Mouse (Mus musculus) cortical plate, adult 2 months (tissue): Measurements from ENCODE around the gene Dbil5. TPM values are rescaled to one million over a fixed set of nuclear protein-coding genes. Genes with fewer than 3 reads are reported as not detected.

Experiments used
- H3K27ac ChIP-seq: fragments of 200-500 bp; 2 replicates; pipeline ENCODE4 v1.5.1; 2012; ENCODE audit warnings: low read length, control low read depth, inconsistent platforms; ENCODE audit not compliant: insufficient read depth
- H3K4me1 ChIP-seq: fragments of 200-500 bp; 2 replicates; pipeline ENCODE4 v1.6.1; 2011; ENCODE audit warnings: low read length; ENCODE audit not compliant: control insufficient read depth, insufficient read depth
- H3K4me3 ChIP-seq: fragments of 200-500 bp; 2 replicates; pipeline ENCODE4 v1.5.1; 2011; ENCODE audit warnings: mild to moderate bottlenecking, low read length, control low read depth; ENCODE audit not compliant: insufficient read depth
- CTCF ChIP-seq: fragments of 200-500 bp; IDR thresholded peaks from 2 replicates; pipeline ENCODE4 v1.5.1; 2011; ENCODE audit warnings: mild to moderate bottlenecking, control low read depth, low read length; ENCODE audit not compliant: insufficient read depth; ENCODE audit errors: extremely low read depth
- POLR2A ChIP-seq: fragments of 200-500 bp; IDR thresholded peaks from 2 replicates; pipeline ENCODE4 v1.6.1; 2011; ENCODE audit warnings: mild to moderate bottlenecking, low read length, control low read depth; ENCODE audit not compliant: insufficient read depth; ENCODE audit errors: extremely low read depth
- polyA plus RNA-seq: library from polyadenylated mRNA; depleted of rRNA; stranded (reverse); fragments of >200 nt; gene quantifications from 2 replicates; pipeline ENCODE4 v1.2.3, GENCODE M21; 2012; rRNA removed

Dbil5 gene
- polyA plus RNA-seq, result 1.9 and 2.2 TPM in 2 replicates

- Histone ChIP-seq H3K4me3 (peak within 1 kb of the TSS; percentile 60), H3K4me1 (no peaks in the 10 kb centered on the region), H3K27ac (peak within 1 kb of the TSS; percentile 30; the same call in 1 of the 2 replicates)
- TF ChIP-seq POLR2A, result peak; percentile 78
- TF ChIP-seq CTCF, result peak; percentile 95
These were observed at the start of gene Dbil5, which contains the start of gene Gemin4 for GRCm38 (mm10) chr11:76217390-76217800. Gene Dbil5 (plus strand): TSS chr11:76217608. Gene Gemin4 (minus strand): TSS chr11:76217664.

GRCm38 (mm10) chr11:76168976-76169375 is 48.4 kb upstream of the Dbil5 start:
- Histone ChIP-seq H3K4me1 (peaks cover 4% of the 10 kb centered on the region; the same call in 1 of the 2 replicates), H3K4me3 (no peak overlapping the region), H3K27ac (no peak overlapping the region)
- TF ChIP-seq POLR2A (no peak), CTCF (no peak)

GRCm38 (mm10) chr11:76170207-76170606 is 47.2 kb upstream of the Dbil5 start:
- Histone ChIP-seq H3K4me3 (no peak overlapping the region), H3K4me1 (peaks cover 4% of the 10 kb centered on the region; the same call in 1 of the 2 replicates), H3K27ac (no peak overlapping the region)
- TF ChIP-seq POLR2A, result no peak
- TF ChIP-seq CTCF, result no peak

- Histone ChIP-seq H3K4me1 (no peaks in the 10 kb centered on the region), H3K4me3 (peak overlapping the region; percentile 91), H3K27ac (peak overlapping the region; percentile 33; the same call in 1 of the 2 replicates)
- 0 out of 2 replicates have a peak, but pooled peaks have one; percentile 22 for TF ChIP-seq POLR2A
- no peak for TF ChIP-seq CTCF
These were observed 38.5 kb upstream of the Dbil5 start for GRCm38 (mm10) chr11:76178726-76179494.

- Histone ChIP-seq H3K4me1 (no peaks in the 10 kb centered on the region), H3K4me3 (peak within 1 kb of the TSS; percentile 91), H3K27ac (peak within 1 kb of the TSS; percentile 33)
- TF ChIP-seq CTCF (no peak), POLR2A (peak; percentile 49; the same call in 1 of the 2 replicates)
These were observed 37.8 kb upstream of the Dbil5 start, which contains the start of the genes Vps53 and Fam57a for GRCm38 (mm10) chr11:76179495-76180145. Gene Vps53 (minus strand): TSS chr11:76179647. Gene Fam57a (plus strand): TSS chr11:76179671.

- peak overlapping the region; percentile 91 for H3K4me3 ChIP-seq
- H3K4me1 ChIP-seq, result no peaks in the 10 kb centered on the region
- no peak overlapping the region for H3K27ac ChIP-seq
- TF ChIP-seq POLR2A, result no peak
- TF ChIP-seq CTCF, result no peak
These were observed 37.3 kb upstream of the Dbil5 start for GRCm38 (mm10) chr11:76180146-76180540.

GRCm38 (mm10) chr11:76183745-76184144 is 33.7 kb upstream of the Dbil5 start:
- TF ChIP-seq POLR2A, result no peak
- no peak for TF ChIP-seq CTCF
- H3K4me1 ChIP-seq, result no peaks in the 10 kb centered on the region
- no peak overlapping the region for H3K4me3 ChIP-seq
- H3K27ac ChIP-seq, result no peak overlapping the region

GRCm38 (mm10) chr11:76186908-76187307 is 30.5 kb upstream of the Dbil5 start:
- Histone ChIP-seq H3K4me3 (no peak overlapping the region), H3K4me1 (no peaks in the 10 kb centered on the region), H3K27ac (no peak overlapping the region)
- TF ChIP-seq POLR2A (no peak), CTCF (no peak)

- no peak for TF ChIP-seq CTCF
- no peak for TF ChIP-seq POLR2A
- no peaks in the 10 kb centered on the region; the same call in 1 of the 2 replicates for H3K4me1 ChIP-seq
- no peak overlapping the region for H3K27ac ChIP-seq
- no peak overlapping the region for H3K4me3 ChIP-seq
These were observed 21.0 kb upstream of the Dbil5 start for GRCm38 (mm10) chr11:76196275-76196976.
